Mouse (Mus musculus): ENCODE measurements around the gene Neurl1a. TPM values are rescaled to one million over a fixed set of nuclear protein-coding genes. Genes with fewer than 3 reads are reported as not detected.

Neurl1a gene
- 3.3 and 6.5 TPM in 2 replicates for polyA plus RNA-seq (2012; rRNA removed)

GRCm38 (mm10) chr19:47178431-47179271, at the start of gene Neurl1a:
Neurl1a (plus strand) TSS chr19:47178820.

GRCm38 (mm10) chr19:47137771-47138421, 40.7 kb upstream of the Neurl1a start, which contains the start of gene Calhm2:
Calhm2 (minus strand) TSS chr19:47138294.

GRCm38 (mm10) chr19:47144154-47144553, 34.5 kb upstream of the Neurl1a start, which contains the start of gene Calhm1:
Calhm1 (minus strand) TSS chr19:47144254.

DNA sequence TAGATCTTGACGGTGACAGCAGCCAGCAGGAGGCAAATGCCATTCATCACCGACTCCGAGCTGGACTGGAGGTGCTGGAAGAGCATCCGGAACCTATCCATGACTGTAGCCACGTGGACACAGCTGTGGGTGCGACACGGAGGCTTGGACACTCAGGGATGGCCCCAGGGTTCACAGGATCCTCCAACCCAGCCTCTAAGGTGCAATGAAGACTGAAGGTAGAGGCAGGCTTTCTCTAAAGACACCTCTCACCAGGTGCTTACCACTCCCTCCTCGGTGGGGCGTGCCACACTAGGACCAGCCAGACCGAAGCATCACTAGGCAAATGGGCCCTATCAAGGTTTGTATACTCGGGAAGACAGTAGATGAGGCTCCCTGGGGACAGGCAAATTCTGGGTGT, 21.0 kb upstream of the Neurl1a start, which contains the start of gene Calhm3:
Calhm3 (minus strand) TSS at position 101 of the 400 bp plus-strand sequence.

Other genes with a start within 250 kb of the Neurl1a start
- gene Ina, start 164.1 kb upstream of the Neurl1a start, polyA plus RNA-seq (2012; rRNA removed) = 142 and 200 TPM in 2 replicates
- gene Nt5c2, start 163.7 kb upstream of the Neurl1a start, polyA plus RNA-seq (2012; rRNA removed) = 36.3 and 43.4 TPM in 2 replicates
- gene Pcgf6, start 127.9 kb upstream of the Neurl1a start, polyA plus RNA-seq (2012; rRNA removed) = 45.2 and 49.3 TPM in 2 replicates
- 7.4 and 11.7 TPM in 2 replicates for gene Taf5, start 111.1 kb upstream of the Neurl1a start, polyA plus RNA-seq (2012; rRNA removed)
- 336 and 675 TPM in 2 replicates for gene Usmg5, start 88.2 kb upstream of the Neurl1a start, polyA plus RNA-seq (2012; rRNA removed)
- gene Pdcd11, start 88.1 kb upstream of the Neurl1a start, polyA plus RNA-seq (2012; rRNA removed) = 23.1 and 32.7 TPM in 2 replicates
- gene Calhm2, start 40.5 kb upstream of the Neurl1a start, polyA plus RNA-seq (2012; rRNA removed) = 1.0 and 2.4 TPM in 2 replicates
- gene Calhm1, start 34.6 kb upstream of the Neurl1a start, polyA plus RNA-seq (2012; rRNA removed) = not detected in 2 replicates
- gene Calhm3, start 21.1 kb upstream of the Neurl1a start, polyA plus RNA-seq (2012; rRNA removed) = not detected in 2 replicates